Mouse (Mus musculus) left cerebral cortex, adult 2 months (tissue): ENCODE measurements around the gene Pde10a. TPM values are rescaled to one million over a fixed set of nuclear protein-coding genes. Genes with fewer than 3 reads are reported as not detected.

ENCODE experiments used
- DNase-seq, 2 experiments: peaks; one replicate each; pipeline ENCODE4 v3.0.0; 2021 to 2022; ENCODE audit warnings: low spot score in 2 of 2, mixed read lengths in 1 of 2; ENCODE audit errors: extremely low spot score in 1 of 2
- H3K27ac ChIP-seq: fragments of 200-600 bp; 2 replicates; pipeline ENCODE4 v1.8.1; 2022
- H3K4me3 ChIP-seq: fragments of 200-600 bp; 2 replicates; pipeline ENCODE4 v1.8.1; 2022
- CTCF ChIP-seq: fragments of 200-600 bp; IDR thresholded peaks from 2 replicates; pipeline ENCODE4 v1.8.1; 2022; ENCODE audit warnings: antibody characterized with exemption, mild to moderate bottlenecking, moderate library complexity
- intact Hi-C: fragments of 180-260 bp; cut with DNase I; formaldehyde crosslinking; loops from one replicate; pipeline ENCODE4 v1.15.1; 2025
- total RNA-seq, 2 experiments: library from RNA; stranded (reverse); gene quantifications; 2 replicates each; pipeline ENCODE4 v1.2.3; 2021

Pde10a gene
- total RNA-seq, 2 experiments from 2014 or later = 78.0 to 113 TPM

DNA sequence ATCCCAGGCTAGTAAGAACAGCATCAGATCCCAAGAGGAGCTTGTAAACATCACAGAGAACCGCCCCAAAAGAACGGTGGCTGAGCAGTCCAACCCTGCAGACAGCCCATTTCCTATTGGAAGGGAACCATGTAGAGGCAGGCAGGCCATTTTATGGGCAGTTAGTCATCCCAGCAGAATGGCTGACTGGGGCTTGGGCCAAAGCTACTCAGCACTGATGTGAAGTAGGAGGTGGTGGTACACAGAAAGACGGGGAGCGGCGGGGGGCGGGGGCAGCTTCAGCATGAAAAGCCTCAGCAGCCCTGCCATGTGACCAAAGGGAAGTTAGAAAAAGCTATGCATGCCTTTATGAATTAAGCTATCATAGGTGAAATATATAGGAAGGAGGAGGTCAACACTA lies 252.5 kb downstream of the Pde10a start:
- no peak for TF ChIP-seq CTCF
- no peak overlapping the region for H3K4me3 ChIP-seq
- intact Hi-C loops = no loop called here
- DNase-seq = peak in 1 of 2 experiments; percentile 54
- H3K27ac ChIP-seq = no peak overlapping the region

DNA sequence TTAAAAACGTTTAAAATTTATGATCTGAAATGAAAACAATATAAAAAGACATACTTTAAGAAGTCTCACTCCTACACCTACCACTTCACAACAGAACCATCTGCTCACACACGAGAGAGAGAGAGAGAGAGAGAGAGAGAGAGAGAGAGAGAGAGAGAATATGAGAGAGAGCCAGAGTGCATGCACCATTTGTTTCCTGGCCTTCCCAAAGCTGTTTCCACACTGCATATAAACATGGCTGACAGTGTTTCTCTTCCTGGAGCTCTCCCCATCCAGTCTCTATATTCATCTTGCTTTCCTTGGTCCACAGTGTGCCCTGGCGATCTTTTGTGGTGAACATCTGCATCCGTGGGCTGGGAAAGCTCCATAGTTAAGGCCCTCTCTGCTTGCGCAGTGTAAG lies 253.7 kb downstream of the Pde10a start:
- Histone ChIP-seq H3K27ac (no peak overlapping the region), H3K4me3 (no peak overlapping the region)
- no peak for TF ChIP-seq CTCF
- no peak for DNase-seq
- intact Hi-C loops = no loop called here

DNA sequence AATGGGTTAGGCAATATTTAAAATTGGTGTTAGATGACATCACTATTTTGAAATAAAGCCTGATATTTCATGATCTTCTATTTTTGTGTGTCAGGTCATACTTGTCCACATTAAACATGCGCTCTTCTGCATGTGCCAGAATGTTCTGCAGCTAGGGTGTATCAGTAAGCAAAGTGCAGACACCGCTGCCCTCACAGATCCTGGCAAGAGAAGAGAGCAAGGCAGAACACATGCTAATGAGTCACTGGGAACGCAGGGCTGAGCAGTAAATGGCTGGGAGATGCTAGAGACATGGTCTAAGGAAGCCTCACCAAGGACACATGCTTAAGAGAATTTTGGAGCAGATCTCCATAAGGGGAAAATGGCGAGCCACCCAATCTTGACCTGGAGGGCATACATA lies 255.3 kb downstream of the Pde10a start:
- H3K4me3 ChIP-seq = no peak overlapping the region
- no peak for TF ChIP-seq CTCF
- intact Hi-C loops = no loop called here
- DNase-seq = no peak
- H3K27ac ChIP-seq = no peak overlapping the region

DNA sequence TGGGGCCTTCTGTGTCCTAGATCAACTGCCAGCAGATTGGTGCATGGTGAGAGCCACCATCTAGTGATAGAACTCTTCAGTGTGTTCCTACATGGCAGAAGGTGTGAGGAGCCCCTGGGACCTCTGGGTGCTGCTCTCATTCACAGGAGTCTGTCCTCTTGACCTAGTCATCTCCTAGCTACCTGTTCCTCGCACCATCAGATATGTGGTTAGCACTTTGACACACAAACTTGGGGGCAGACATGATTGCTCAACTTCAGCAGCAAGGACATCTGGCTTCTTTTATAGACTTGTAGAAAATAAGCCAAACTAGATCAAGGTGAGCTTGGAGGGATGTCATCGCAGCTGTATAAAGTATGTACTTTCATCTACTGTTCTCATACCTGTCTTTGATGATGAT lies 255.9 kb downstream of the Pde10a start:
- DNase-seq = no peak
- no peak overlapping the region for H3K27ac ChIP-seq
- no peak for TF ChIP-seq CTCF
- H3K4me3 ChIP-seq = no peak overlapping the region
- intact Hi-C loops = no loop called here

- intact Hi-C loops = no loop called here
- Histone ChIP-seq H3K27ac (no peak overlapping the region), H3K4me3 (no peak overlapping the region)
- no peak for TF ChIP-seq CTCF
- no peak for DNase-seq
Measured at GRCm38 (mm10) chr17:8781576-8781975, 256.4 kb downstream of the Pde10a start.

DNA sequence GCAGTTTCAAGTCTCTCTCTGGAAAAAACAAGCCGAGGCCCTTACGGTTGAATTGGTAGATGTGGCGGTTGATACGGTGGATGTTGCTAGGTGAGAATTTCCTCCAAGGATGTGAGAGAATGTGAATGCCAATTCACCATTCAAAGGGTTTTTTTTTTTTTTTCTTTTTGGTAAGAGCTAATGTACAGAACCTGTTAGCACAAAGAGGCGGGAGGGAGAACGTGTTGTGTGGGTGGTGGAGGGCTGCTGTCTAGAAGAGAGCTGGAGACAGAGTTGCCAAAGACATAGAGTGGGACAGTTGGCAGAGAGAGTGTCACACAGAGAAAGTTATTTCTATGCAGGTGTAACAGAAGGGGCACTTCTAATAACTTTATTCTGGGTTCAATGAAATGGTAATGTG lies 260.7 kb downstream of the Pde10a start:
- no peak overlapping the region for H3K27ac ChIP-seq
- no peak for TF ChIP-seq CTCF
- DNase-seq = peak in 1 of 2 experiments; percentile 49
- intact Hi-C loops = no loop called here
- H3K4me3 ChIP-seq = no peak overlapping the region

DNA sequence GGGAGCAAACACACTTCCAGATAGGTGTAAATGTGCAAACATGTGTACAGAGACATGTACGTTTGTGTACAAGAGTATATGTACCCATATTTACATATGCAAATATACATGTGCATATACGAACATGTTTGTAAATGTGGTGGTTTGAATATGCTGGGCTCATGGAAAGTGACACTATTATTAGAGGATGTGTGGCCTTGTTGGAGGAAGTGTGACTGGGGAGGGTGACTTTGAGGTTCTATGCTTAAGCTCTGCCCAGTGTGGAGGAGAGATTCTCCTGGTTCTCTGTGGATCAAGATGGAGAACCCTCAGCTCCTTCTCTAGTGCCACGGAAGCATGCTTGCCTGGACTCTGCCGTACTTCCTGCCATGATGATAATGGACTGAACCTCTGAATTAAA lies 261.3 kb downstream of the Pde10a start:
- intact Hi-C loops = no loop called here
- DNase-seq = no peak
- Histone ChIP-seq H3K4me3 (no peak overlapping the region), H3K27ac (no peak overlapping the region)
- no peak for TF ChIP-seq CTCF

DNA sequence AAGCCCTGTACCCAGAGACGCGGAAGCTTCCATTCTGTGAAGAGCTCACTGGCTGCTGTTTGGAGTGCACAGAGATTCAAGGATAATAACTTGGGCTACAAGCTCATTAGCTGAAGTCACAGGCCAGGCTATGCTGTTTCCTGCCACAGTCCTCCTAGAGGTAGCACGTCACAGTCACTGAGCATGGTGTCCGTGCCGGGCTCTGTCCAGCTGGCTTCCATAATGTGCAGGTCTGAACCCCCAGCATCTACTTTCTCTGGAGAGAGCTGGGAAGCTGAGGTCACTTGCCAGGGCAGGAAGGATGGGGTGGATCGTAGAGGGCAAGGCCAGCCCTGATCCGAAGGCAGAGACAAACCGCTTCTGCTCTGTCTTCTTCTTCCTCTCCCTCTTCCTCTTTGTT lies 262.6 kb downstream of the Pde10a start:
- intact Hi-C loops = no loop called here
- TF ChIP-seq CTCF = no peak
- Histone ChIP-seq H3K27ac (no peak overlapping the region), H3K4me3 (no peak overlapping the region)
- DNase-seq = no peak

- intact Hi-C loops = no loop called here
- Histone ChIP-seq H3K4me3 (no peak overlapping the region), H3K27ac (no peak overlapping the region)
- DNase-seq = no peak
- TF ChIP-seq CTCF = no peak
Measured at GRCm38 (mm10) chr17:8791561-8791960, 266.4 kb downstream of the Pde10a start.

GRCm38 (mm10) chr17:8792611-8793010 lies 267.4 kb downstream of the Pde10a start:
- no peak overlapping the region for H3K4me3 ChIP-seq
- no peak for TF ChIP-seq CTCF
- intact Hi-C loops = no loop called here
- no peak for DNase-seq
- no peak overlapping the region for H3K27ac ChIP-seq

- intact Hi-C loops = no loop called here
- DNase-seq = no peak
- H3K27ac ChIP-seq = no peak overlapping the region
- no peak overlapping the region for H3K4me3 ChIP-seq
- TF ChIP-seq CTCF = no peak
Measured at GRCm38 (mm10) chr17:8797624-8798023, 272.5 kb downstream of the Pde10a start.

DNA sequence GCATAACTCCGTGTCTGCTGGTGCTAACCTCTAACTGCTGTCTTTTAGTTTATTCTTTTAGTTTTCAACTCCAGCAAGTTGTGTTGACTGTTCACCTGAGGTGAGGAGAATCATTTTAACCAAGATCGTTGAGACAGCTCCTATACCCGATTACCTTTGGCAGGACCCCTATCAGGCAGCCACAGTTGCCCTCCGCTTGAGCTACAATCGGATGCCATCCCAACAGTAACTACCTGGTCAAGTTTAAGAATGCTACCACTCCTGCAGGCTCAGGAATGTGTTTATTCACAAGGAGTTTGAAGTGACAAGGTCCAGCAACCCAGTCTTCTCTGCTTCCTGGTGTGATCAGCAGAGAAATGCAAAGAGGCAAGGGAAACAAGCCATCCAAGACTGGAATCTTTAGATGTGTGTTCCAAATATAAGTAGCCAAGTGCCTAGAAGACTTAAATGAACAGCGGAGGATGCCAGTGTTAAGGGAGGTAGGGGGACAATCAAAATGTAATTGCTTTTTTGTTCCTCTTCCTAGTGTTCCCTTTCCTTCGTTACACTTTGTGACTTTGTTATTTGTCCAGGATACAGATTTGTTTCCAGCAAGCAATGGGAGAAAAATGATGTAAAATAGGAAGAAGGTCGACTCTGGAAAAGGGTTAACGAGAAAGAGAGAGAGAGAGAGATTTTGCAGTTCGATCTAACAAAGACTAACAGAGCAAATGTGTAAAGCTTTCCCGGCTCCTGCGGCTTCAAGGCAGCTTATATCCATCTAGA lies 273.5 kb downstream of the Pde10a start:
- no peak for TF ChIP-seq CTCF
- Histone ChIP-seq H3K4me3 (no peak overlapping the region), H3K27ac (no peak overlapping the region)
- no peak for DNase-seq
- intact Hi-C loops = no loop called here

DNA sequence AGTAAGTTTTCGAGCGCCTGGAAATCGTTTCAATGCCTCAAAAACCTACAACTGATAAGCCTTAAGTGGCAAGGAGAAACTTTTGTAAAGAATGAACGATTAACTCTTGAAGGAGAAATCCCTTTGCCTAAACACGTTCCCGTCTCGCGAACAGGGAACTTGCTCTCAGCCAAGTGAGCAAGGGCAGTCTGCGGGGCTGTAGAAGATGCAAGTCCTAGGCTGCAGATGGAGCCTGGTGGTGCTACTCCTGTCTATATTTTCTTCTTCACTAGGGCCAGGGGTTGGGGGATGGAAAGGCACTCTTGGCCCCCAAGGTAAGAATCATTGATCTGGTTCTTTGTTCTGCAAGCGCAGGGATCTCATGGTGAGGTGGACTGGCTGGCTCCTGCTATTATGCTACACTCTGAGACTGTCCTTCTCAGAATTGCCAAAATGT lies 274.1 kb downstream of the Pde10a start:
- Histone ChIP-seq H3K27ac (no peak overlapping the region), H3K4me3 (no peak overlapping the region)
- no peak for TF ChIP-seq CTCF
- no peak for DNase-seq
- intact Hi-C loops = no loop called here
